Mouse (Mus musculus) cerebellum, adult 2 months (tissue): ENCODE results near the gene Tmem208. TPM values are rescaled to one million over a fixed set of nuclear protein-coding genes. Genes with fewer than 3 reads are reported as not detected.

Experiments
- DNase-seq, 2 experiments: peaks; one replicate each; pipeline ENCODE4 v3.0.0; 2021
- H3K27ac ChIP-seq: fragments of 200-500 bp; 2 replicates; pipeline ENCODE4 v1.5.1; 2012; ENCODE audit warnings: low read length, control low read depth, inconsistent platforms; ENCODE audit not compliant: insufficient read depth
- H3K27me3 ChIP-seq: fragments of 200-500 bp; 2 replicates; pipeline ENCODE4 v1.6.1; 2012; ENCODE audit warnings: inconsistent platforms, mild to moderate bottlenecking, low read length, moderate library complexity; ENCODE audit not compliant: control insufficient read depth, insufficient read depth
- H3K4me1 ChIP-seq: fragments of 200-500 bp; 2 replicates; pipeline ENCODE4 v1.6.1; 2011; ENCODE audit warnings: low read length; ENCODE audit not compliant: control insufficient read depth, insufficient read depth
- H3K4me3 ChIP-seq: fragments of 200-500 bp; replicated peaks from 2 replicates; pipeline ENCODE3; 2011; ENCODE audit warnings: mild to moderate bottlenecking, low read depth, low read length, control low read depth; ENCODE audit not compliant: insufficient read depth
- CTCF ChIP-seq: fragments of 200-500 bp; IDR thresholded peaks from 2 replicates; pipeline ENCODE4 v1.5.1; 2011; ENCODE audit warnings: low read depth, mild to moderate bottlenecking, control low read depth, low read length, moderate library complexity, borderline replicate concordance; ENCODE audit not compliant: insufficient read depth
- POLR2A ChIP-seq: fragments of 200-500 bp; IDR thresholded peaks from 2 replicates; pipeline ENCODE4 v1.6.1; 2011; ENCODE audit warnings: low read length, control low read depth, borderline replicate concordance; ENCODE audit not compliant: insufficient read depth
- WGBS: fragments of 180-500 bp; shearing (Covaris S2); methylation state at CpG from one replicate; pipeline ENCODE4 v1.1.7; 2018; 5-methylcytosine and 5-hydroxymethylcytosine counted together
- polyA plus RNA-seq: library from polyadenylated mRNA; depleted of rRNA; stranded (reverse); fragments of >200 nt; gene quantifications from 2 replicates; pipeline ENCODE4 v1.2.3, GENCODE M21; 2012

Gene Tmem208
- polyA plus RNA-seq, 1 experiment, result 106 TPM

GRCm38 (mm10) chr8:105336373-105337130 lies 10.4 kb downstream of the Tmem208 start:
- 55% methylated on average over 32 of the region's 32 CpGs for WGBS

DNA sequence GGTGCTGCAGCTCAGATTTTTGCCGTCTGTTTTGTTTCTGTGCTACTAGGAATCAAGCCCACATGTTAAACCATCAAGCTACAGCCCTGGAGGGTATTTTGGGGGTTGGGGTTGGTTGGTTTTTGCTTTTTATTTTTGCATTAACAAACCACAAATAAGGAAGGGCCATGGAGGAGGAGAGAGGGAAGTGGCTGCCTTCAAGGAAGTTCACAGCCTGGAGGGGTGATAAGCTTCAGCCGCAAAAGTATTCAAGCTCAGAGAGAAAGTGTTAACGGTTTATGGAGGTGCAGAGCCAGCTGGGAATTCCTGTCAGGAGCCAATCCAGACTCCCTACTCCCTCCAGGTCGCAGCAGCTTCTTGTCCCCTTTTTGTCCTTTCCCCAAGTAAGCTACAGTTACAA lies 12.8 kb downstream of the Tmem208 start:
- Histone ChIP-seq H3K4me1 (no peaks in the 10 kb centered on the region), H3K27ac (no peak overlapping the region), H3K27me3 (no peaks in the 10 kb centered on the region), H3K4me3 (no peak overlapping the region)
- DNase-seq, result no peak
- 76% methylated on average over 4 of the region's 4 CpGs for WGBS
- TF ChIP-seq CTCF, result no peak
- TF ChIP-seq POLR2A, result no peak

More at GRCm38 (mm10) chr8:105336373-105337130, 10.4 kb downstream of the Tmem208 start:
- Histone ChIP-seq H3K4me3 (no peak overlapping the region), H3K27ac (no peak overlapping the region), H3K27me3 (no peaks in the 10 kb centered on the region), H3K4me1 (no peaks in the 10 kb centered on the region)
- peak in 1 of 2 experiments; percentile 8 for DNase-seq
- no peak for TF ChIP-seq CTCF
- TF ChIP-seq POLR2A, result no peak

DNA sequence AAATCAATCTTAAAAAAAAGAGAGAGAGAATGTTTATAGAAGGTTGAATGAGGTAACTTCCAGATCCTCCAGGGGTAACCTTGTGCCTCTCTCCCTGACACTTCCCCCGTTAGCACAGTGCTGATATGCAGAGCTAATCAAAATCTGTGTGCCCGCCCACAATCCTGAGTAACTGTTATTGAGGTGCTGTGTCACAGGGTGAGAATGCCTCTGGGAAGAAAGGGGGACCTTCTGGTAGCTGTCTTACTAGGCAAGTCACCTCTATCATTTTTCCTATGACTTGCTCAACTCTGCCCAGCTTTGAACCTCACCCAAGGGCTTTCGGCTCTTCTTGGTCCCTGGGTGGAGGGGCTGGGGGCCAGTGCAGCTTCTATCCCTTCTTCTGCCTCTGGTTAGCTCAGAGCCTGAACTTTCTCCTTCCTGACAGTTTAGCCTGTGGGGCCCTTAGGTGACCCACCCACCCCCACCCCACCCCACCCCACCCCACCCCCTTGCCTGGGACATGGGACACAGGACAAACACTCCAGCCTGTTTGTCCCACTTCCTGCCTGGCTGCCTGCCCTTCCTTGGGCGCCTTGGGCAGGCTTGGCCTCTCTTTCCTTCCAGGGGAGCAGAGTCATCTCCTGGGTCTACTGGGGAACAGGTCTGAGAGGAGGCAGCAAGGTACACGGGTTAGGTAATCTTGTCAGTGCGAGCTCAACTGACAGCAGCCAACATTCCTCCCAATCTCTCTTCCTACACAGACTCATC lies 13.9 kb downstream of the Tmem208 start:
- Histone ChIP-seq H3K4me3 (no peak overlapping the region), H3K27me3 (no peaks in the 10 kb centered on the region), H3K4me1 (no peaks in the 10 kb centered on the region), H3K27ac (no peak overlapping the region)
- no peak for DNase-seq
- 75% methylated on average over 6 of the region's 6 CpGs for WGBS
- TF ChIP-seq CTCF, result no peak
- no peak for TF ChIP-seq POLR2A

GRCm38 (mm10) chr8:105341399-105341798 lies 15.2 kb downstream of the Tmem208 start:
- no peak for DNase-seq
- TF ChIP-seq CTCF, result no peak
- TF ChIP-seq POLR2A, result no peak
- 20% methylated on average over 8 of the region's 8 CpGs for WGBS
- no peak overlapping the region for H3K4me3 ChIP-seq
- no peaks in the 10 kb centered on the region for H3K27me3 ChIP-seq
- H3K27ac ChIP-seq, result no peak overlapping the region
- no peaks in the 10 kb centered on the region for H3K4me1 ChIP-seq

DNA sequence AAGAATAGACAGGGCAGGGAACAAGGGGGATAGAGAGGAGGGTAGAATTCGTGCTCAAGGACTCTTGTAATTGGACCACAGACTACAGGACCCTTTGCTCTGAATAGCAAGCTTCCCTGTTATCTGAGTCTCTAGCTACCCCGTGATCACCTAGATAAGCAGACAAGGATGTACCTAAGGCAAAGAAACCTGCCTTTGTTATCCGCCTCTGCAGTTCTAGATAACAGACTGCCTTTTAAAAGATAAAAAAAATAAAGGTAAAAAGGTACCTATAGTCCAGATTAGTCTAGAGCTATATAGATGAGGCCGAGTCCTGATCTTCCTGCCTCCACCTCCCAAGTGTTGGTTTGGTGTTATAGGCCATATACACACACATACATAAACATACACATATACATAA lies 16.6 kb downstream of the Tmem208 start:
- DNase-seq, result no peak
- H3K27me3 ChIP-seq, result no peaks in the 10 kb centered on the region
- H3K4me1 ChIP-seq, result no peaks in the 10 kb centered on the region
- no peak overlapping the region for H3K27ac ChIP-seq
- TF ChIP-seq CTCF, result no peak
- TF ChIP-seq POLR2A, result no peak
- no peak overlapping the region for H3K4me3 ChIP-seq
- WGBS, result 85% methylated on average over 4 of the region's 4 CpGs

DNA sequence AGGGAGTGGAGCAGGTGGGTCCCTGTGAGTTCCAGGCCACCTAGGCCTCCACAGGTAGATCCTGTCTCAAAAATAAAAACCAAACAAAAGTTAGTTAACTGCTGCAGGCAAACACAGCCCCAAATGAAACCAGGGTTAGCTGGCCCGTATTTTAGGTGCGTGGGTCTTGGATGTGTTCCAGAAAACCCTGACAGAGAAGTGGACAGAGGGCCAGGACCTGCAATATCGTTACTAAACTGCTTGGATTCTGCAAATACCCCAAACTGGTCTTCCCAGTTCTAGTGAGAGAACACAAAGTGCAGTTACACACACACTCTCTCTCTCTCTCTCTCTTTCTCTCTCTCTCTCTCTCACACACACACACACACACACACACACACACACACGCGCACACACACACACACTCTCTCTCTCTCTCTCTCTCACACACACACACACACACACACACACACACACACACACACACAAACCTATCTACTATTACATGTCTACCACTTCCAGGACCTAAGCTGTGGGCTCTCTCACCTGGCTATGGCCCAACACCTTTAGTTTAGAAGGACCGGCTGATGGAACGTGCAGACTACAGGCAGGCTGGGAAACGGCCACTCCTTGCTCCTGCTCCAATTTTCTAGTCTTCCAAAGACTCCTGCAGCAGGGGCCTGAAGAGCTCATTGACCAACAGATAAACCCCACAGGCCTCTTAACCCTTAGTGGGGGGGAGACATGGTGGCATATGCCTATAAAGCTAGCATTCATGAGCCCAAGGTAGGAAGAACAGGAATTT lies 17.8 kb downstream of the Tmem208 start:
- H3K4me3 ChIP-seq, result no peak overlapping the region
- no peaks in the 10 kb centered on the region for H3K4me1 ChIP-seq
- 41% methylated on average over 8 of the region's 8 CpGs for WGBS
- DNase-seq, result no peak
- H3K27me3 ChIP-seq, result no peaks in the 10 kb centered on the region
- no peak overlapping the region for H3K27ac ChIP-seq
- TF ChIP-seq CTCF (no peak), POLR2A (no peak)

DNA sequence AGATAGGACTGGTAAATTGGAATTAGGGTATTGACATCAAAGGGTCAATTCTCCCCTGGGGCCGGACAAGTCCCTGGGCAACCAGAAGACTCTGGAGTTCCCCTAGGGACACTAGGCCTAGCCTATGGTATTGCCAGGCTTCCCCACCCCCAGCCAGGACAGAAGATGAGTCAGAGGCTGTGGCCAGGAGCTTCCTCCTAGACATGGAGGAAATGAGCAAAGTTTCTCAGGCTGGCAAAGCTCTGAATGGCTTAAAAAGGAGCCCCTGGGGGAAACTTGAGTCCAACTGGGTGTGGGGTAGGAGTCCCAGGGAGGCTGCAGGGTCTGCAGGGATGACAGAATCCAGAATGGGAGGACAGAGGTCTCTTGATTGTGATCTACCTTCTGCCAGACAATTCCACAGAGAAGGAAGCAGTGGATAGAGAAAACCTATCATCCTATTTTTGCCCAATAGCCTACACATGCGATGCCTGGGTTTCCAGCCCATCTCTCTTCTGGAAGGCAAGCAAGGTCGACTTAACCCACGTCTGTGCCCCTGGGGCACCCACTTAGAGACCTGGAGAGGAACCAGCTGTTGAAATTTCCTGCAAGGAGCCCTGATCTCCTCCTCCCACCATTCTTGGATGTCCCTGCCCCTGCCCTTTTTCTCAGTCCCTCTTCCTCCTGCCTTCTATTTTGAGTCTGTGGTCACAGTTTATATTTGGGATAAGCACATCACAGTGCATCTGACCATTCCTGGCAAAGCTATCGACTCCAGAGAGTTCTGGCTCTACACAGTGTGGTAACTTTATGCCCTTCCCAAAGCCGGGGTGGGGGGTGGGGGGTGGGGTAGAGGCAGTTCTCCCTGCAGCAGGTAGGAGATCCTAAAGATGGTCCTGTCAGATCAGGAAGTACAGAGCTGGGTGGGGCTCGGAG lies 19.2 kb downstream of the Tmem208 start:
- WGBS, result 64% methylated on average over 7 of the region's 7 CpGs
- Histone ChIP-seq H3K27me3 (no peaks in the 10 kb centered on the region), H3K4me3 (no peak overlapping the region), H3K4me1 (no peaks in the 10 kb centered on the region), H3K27ac (no peak overlapping the region)
- no peak for TF ChIP-seq CTCF
- TF ChIP-seq POLR2A, result no peak
- DNase-seq, result no peak
